Mouse (Mus musculus) adrenal gland, adult 2 months (tissue): Measurements from ENCODE around the gene Megf11. TPM values are rescaled to one million over a fixed set of nuclear protein-coding genes. Genes with fewer than 3 reads are reported as not detected.

Experiments
- DNase-seq: peaks from one replicate; pipeline ENCODE4 v3.0.0; 2021
- microRNA-seq, 2 experiments: library from miRNA; unstranded; fragments of <30 nt; microRNA quantifications; one replicate each; pipeline ENCODE4 v1.2.0; 2021
- polyA plus RNA-seq: library from polyadenylated mRNA; depleted of rRNA; stranded (reverse); fragments of >200 nt; gene quantifications from 2 replicates; pipeline ENCODE4 v1.2.3, GENCODE M21; 2012; rRNA removed
- total RNA-seq, 2 experiments: library from RNA; stranded (reverse); gene quantifications; 2 replicates each; pipeline ENCODE4 v1.2.3; 2021

The Megf11 gene
- total and polyA plus RNA-seq, 3 experiments = 0.43 to 1.7 (median 1.2) TPM

GRCm38 (mm10) chr9:64758052-64758451 is 372.6 kb downstream of the Megf11 start:
- no peak for DNase-seq

Small RNA genes lying within 50 kb of the gene (microRNA-seq; reads per million reads assigned to microRNA genes)
- gene Gm47308 = 0 to 0.44 reads per million in 2 experiments

Other genes starting within 250 kb of the Megf11 start
- gene Zwilch, start 212.5 kb upstream of the Megf11 start, total RNA-seq = 1 to 10 TPM; 2.1 to 5.4 TPM
- gene Zwilch, start 212.5 kb upstream of the Megf11 start, polyA plus RNA-seq = 0.50 and 0.55 TPM in 2 replicates
- gene Rpl4, start 212.3 kb upstream of the Megf11 start, total RNA-seq = 1,000 to 10,000 TPM in 1 of 2 experiments, 100 to 1,000 TPM in 1; 966 to 1,016 TPM
- 83.8 and 120 TPM in 2 replicates for gene Rpl4, start 212.3 kb upstream of the Megf11 start, polyA plus RNA-seq
- gene Snapc5, start 206.4 kb upstream of the Megf11 start, total RNA-seq = 10 to 100 TPM; 26.0 to 28.5 TPM
- 2.1 and 2.2 TPM in 2 replicates for gene Snapc5, start 206.4 kb upstream of the Megf11 start, polyA plus RNA-seq
- 1 to 10 TPM; 1.8 to 2.2 TPM for gene Uchl4, start 150.4 kb upstream of the Megf11 start, total RNA-seq
- gene Uchl4, start 150.4 kb upstream of the Megf11 start, polyA plus RNA-seq = not detected in 2 replicates
- gene Map2k1, start 132.0 kb upstream of the Megf11 start, total RNA-seq = 100 to 1,000 TPM in 1 of 2 experiments, 10 to 100 TPM in 1; 64.3 to 103 TPM
- 29.1 and 34.1 TPM in 2 replicates for gene Map2k1, start 132.0 kb upstream of the Megf11 start, polyA plus RNA-seq
- 10 to 100 TPM; 10.2 to 27.9 TPM for gene Tipin, start 104.0 kb upstream of the Megf11 start, total RNA-seq
- gene Tipin, start 104.0 kb upstream of the Megf11 start, polyA plus RNA-seq = 0.19 and 0.48 TPM in 2 replicates
- gene Dis3l, start 44.3 kb upstream of the Megf11 start, total RNA-seq = 10 to 100 TPM; 21.7 to 22.4 TPM
- 42.8 and 47.8 TPM in 2 replicates for gene Dis3l, start 44.3 kb upstream of the Megf11 start, polyA plus RNA-seq